Mouse (Mus musculus): ENCODE data around the gene Lima1. TPM values are rescaled to one million over a fixed set of nuclear protein-coding genes. Genes with fewer than 3 reads are reported as not detected.
A peak's percentile ranks its signal among the peaks of the same experiment; 100 is the strongest.
"Not testable (repeated sequence)": the region's sequence is repeated elsewhere in the genome, so short reads cannot be mapped to it uniquely, and the experiment has no call there.

Gene Lima1
- polyA plus RNA-seq, 1 experiment from 2014 or later: 69.4 TPM

DNA sequence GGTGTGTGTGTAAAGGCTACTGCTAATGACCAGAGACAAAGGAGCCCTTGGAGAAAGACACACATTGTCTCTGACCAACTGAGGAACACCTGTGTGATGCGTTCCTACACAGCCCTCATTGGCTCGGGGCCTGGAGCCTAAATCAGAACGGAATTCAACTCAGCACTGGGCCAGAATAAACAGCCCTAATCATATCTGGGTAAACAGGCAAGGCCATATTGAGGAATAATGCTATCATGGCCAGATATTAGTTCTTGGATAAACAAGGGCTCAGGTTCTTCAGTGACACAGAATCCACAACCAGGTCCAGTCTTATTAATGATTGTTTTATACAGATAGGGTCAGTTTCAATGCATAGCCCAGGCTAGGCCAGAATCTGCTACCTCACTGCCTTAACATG, 84.3 kb downstream of the Lima1 start:
- Histone ChIP-seq H3K27ac (ENCODE audit: low read length) (no peak overlapping the region), H3K27me3 (ENCODE audit: control insufficient read depth, insufficient read depth, low read length) (no peaks in the 10 kb centered on the region), H3K9ac (replicated peaks; ENCODE audit: low read depth, low read length) (no peak overlapping the region), H3K4me1 (ENCODE audit: control insufficient read depth, insufficient read depth, low read length) (no peaks in the 10 kb centered on the region; the same call in 1 of the 2 replicates), H3K4me2 (replicated peaks; ENCODE audit: low read depth, low read length) (no peak overlapping the region), H3K4me3 (ENCODE audit: low read depth, low read length) (no peak overlapping the region), H3K36me3 (ENCODE audit: control insufficient read depth, insufficient read depth, low read length) (peaks cover 30% of the 10 kb centered on the region), H3K9me3 (ENCODE audit: control insufficient read depth, low read depth, low read length) (no peaks in the 10 kb centered on the region)
- 76% methylated on average over 3 of the region's 3 CpGs for WGBS
- ATAC-seq (ENCODE audit: insufficient number of reproducible peaks, insufficient read depth, low FRiP score, low read depth): no peak

DNA sequence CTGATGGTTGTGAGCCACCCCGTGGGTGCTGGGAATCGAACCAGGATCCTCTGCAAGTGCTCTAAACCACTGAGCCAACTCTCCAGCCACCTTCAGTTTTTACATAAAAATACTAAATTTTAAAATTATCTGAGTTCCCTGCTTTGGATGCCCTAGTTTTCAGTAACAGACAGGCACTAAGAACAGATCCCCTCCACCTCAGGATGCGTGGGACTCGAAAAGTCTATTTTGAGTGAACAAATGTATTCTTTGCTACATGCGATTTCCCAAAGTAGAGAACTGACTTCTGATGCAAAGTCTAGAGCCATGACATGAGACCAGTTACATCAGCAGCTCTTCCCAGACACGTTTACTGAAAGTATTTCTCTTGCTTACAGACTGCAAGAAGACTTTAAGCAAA, 84.8 kb downstream of the Lima1 start:
- Histone ChIP-seq H3K4me2 (replicated peaks; ENCODE audit: low read depth, low read length) (no peak overlapping the region), H3K4me1 (ENCODE audit: control insufficient read depth, insufficient read depth, low read length) (no peaks in the 10 kb centered on the region; the same call in 1 of the 2 replicates), H3K9me3 (ENCODE audit: control insufficient read depth, low read depth, low read length) (no peaks in the 10 kb centered on the region), H3K27ac (ENCODE audit: low read length) (no peak overlapping the region), H3K4me3 (ENCODE audit: low read depth, low read length) (no peak overlapping the region), H3K36me3 (ENCODE audit: control insufficient read depth, insufficient read depth, low read length) (peaks cover 30% of the 10 kb centered on the region), H3K27me3 (ENCODE audit: control insufficient read depth, insufficient read depth, low read length) (no peaks in the 10 kb centered on the region), H3K9ac (replicated peaks; ENCODE audit: low read depth, low read length) (no peak overlapping the region)
- no peak for ATAC-seq (ENCODE audit: insufficient number of reproducible peaks, insufficient read depth, low FRiP score, low read depth)
- 92% methylated on average over 6 of the region's 6 CpGs for WGBS

DNA sequence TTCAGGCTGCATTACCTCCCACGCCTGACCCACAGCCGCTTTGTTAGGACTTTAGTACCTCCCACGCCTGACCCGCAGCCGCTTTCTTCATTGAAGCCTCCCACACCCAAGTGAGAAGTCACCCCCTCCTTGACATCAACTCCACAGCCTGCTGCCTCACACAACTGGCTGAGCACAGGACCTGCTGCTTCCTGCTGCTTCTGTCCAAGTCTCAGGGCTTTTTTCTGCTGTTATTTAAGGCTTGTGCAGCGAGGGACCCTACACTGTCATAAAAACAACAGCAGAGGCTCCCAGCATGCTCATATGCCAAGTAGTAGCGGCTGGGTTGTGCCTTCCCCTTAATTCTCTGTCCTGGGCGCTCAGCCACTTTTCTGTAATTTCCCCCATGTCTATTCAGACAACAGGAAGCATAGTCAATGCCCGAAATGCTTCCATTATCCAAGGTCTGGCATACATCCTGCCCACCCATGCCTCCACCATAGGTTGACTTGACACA, 87.6 kb downstream of the Lima1 start:
- ATAC-seq (ENCODE audit: insufficient number of reproducible peaks, insufficient read depth, low FRiP score, low read depth): no peak
- H3K36me3 ChIP-seq (ENCODE audit: control insufficient read depth, insufficient read depth, low read length): peaks cover 23% of the 10 kb centered on the region

DNA sequence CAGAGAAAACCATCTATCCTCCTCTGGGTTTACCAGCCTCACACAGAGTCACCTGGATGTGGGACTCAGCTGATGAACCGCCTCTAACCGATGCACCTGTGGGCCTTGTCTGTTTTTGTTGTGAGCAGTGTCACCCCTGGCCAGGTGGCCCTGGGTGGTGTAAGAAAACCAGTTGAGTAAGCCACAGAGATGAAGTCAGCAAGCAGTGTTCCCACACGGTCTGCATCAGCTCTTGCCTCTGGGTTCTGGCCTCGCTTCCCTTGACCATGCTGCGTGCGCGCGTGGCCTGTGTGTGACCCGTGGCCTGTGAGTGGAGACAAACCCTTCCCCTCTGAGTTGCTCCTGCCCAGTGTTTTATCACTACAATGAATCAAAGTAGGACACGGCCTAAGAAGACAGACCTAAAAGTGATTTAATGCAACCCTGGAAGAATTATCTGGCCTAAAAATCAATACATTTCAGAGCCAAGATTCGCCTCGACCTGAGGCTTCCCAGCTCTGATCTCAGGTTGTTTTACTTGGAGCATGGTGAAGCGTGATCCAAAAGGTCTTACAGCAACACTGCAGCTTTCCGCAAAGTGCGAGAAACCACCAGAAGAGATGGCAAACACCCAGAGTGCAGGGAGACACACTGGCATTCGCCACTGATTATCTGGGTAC, 96.5 kb downstream of the Lima1 start:
- no peak overlapping the region for H3K4me3 ChIP-seq (ENCODE audit: low read depth, low read length)
- no peaks in the 10 kb centered on the region for H3K9me3 ChIP-seq (ENCODE audit: control insufficient read depth, low read depth, low read length)
- no peaks in the 10 kb centered on the region for H3K4me1 ChIP-seq (ENCODE audit: control insufficient read depth, insufficient read depth, low read length)
- H3K27me3 ChIP-seq (ENCODE audit: control insufficient read depth, insufficient read depth, low read length): no peaks in the 10 kb centered on the region
- 91% methylated on average over 16 of the region's 16 CpGs for WGBS
- H3K27ac ChIP-seq (ENCODE audit: low read length): no peak overlapping the region
- no peak for ATAC-seq (ENCODE audit: insufficient number of reproducible peaks, insufficient read depth, low FRiP score, low read depth)
- H3K9ac ChIP-seq (replicated peaks; ENCODE audit: low read depth, low read length): no peak overlapping the region
- no peak overlapping the region for H3K4me2 ChIP-seq (replicated peaks; ENCODE audit: low read depth, low read length)
- peaks cover 29% of the 10 kb centered on the region for H3K36me3 ChIP-seq (ENCODE audit: control insufficient read depth, insufficient read depth, low read length)

More for the DNA sequence above, 87.6 kb downstream of the Lima1 start:
- 68% methylated on average over 9 of the region's 9 CpGs for WGBS
- H3K4me2 ChIP-seq (replicated peaks; ENCODE audit: low read depth, low read length): no peak overlapping the region
- H3K9me3 ChIP-seq (ENCODE audit: control insufficient read depth, low read depth, low read length): no peaks in the 10 kb centered on the region
- no peaks in the 10 kb centered on the region for H3K27me3 ChIP-seq (ENCODE audit: control insufficient read depth, insufficient read depth, low read length)
- no peaks in the 10 kb centered on the region; the same call in 1 of the 2 replicates for H3K4me1 ChIP-seq (ENCODE audit: control insufficient read depth, insufficient read depth, low read length)
- no peak overlapping the region; the same call in 1 of the 2 replicates for H3K27ac ChIP-seq (ENCODE audit: low read length)
- no peak overlapping the region for H3K9ac ChIP-seq (replicated peaks; ENCODE audit: low read depth, low read length)
- H3K4me3 ChIP-seq (ENCODE audit: low read depth, low read length): no peak overlapping the region

DNA sequence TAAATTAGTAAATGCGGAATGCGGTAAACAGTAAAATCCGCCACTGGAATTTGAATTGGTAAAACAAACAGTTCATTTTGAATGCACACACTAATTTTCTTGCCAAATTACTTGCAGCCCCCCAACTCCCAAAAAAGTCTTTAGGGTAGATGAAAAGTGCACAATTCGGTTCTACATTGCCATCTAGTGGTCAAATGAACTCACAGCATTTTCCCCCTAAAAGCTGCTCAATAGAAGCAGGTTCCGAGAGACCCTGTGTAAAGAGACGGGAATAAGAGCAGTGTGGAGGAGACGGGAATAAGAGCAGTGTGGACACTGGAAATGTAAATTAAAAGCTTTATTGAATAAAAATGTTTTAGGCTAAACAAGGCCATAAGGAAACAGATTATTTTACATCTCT, 97.1 kb downstream of the Lima1 start:
- no peaks in the 10 kb centered on the region for H3K4me1 ChIP-seq (ENCODE audit: control insufficient read depth, insufficient read depth, low read length)
- 28% methylated on average over 7 of the region's 7 CpGs for WGBS
- no peaks in the 10 kb centered on the region for H3K9me3 ChIP-seq (ENCODE audit: control insufficient read depth, low read depth, low read length)
- no peak overlapping the region for H3K9ac ChIP-seq (replicated peaks; ENCODE audit: low read depth, low read length)
- no peak overlapping the region for H3K4me3 ChIP-seq (ENCODE audit: low read depth, low read length)
- no peak overlapping the region for H3K4me2 ChIP-seq (replicated peaks; ENCODE audit: low read depth, low read length)
- no peak overlapping the region for H3K27ac ChIP-seq (ENCODE audit: low read length)
- H3K36me3 ChIP-seq (ENCODE audit: control insufficient read depth, insufficient read depth, low read length): peaks cover 26% of the 10 kb centered on the region
- ATAC-seq (ENCODE audit: insufficient number of reproducible peaks, insufficient read depth, low FRiP score, low read depth): no peak
- H3K27me3 ChIP-seq (ENCODE audit: control insufficient read depth, insufficient read depth, low read length): no peaks in the 10 kb centered on the region

DNA sequence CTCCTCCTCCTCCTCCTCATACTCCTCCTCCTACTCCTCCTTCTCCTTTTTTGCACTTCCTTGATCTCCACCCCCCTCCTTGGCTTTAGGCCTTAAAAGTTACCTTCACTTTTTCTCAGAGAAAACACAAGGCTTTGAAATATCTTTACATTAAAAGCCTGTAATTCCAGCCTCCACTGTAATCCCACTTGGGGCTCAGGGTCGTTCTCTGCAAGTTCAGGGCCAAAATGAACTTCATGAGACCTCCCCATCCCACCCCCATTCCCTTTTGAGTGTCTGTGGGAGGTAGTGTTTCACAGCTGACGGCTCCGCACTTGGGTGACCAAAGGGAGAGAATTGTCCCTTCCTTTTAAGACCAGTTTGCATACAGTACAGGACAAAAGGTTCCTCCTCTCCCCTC, 102.3 kb downstream of the Lima1 start:
- ATAC-seq (ENCODE audit: insufficient number of reproducible peaks, insufficient read depth, low FRiP score, low read depth): no peak
- 26% methylated on average over 3 of the region's 3 CpGs for WGBS
- Histone ChIP-seq H3K4me2 (replicated peaks; ENCODE audit: low read depth, low read length) (peak overlapping the region; percentile 65; the same call in 1 of the 2 replicates), H3K9ac (replicated peaks; ENCODE audit: low read depth, low read length) (no peak overlapping the region), H3K27me3 (ENCODE audit: control insufficient read depth, insufficient read depth, low read length) (no peaks in the 10 kb centered on the region), H3K9me3 (ENCODE audit: control insufficient read depth, low read depth, low read length) (no peaks in the 10 kb centered on the region), H3K4me3 (ENCODE audit: low read depth, low read length) (peak overlapping the region; percentile 91; the same call in 1 of the 2 replicates), H3K4me1 (ENCODE audit: control insufficient read depth, insufficient read depth, low read length) (peaks cover 16% of the 10 kb centered on the region), H3K36me3 (ENCODE audit: control insufficient read depth, insufficient read depth, low read length) (no peaks in the 10 kb centered on the region), H3K27ac (ENCODE audit: low read length) (peak overlapping the region; percentile 29; the same call in 1 of the 2 replicates)

DNA sequence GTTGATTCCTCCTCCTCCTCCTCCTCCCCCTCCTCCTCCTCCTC, 102.6 kb downstream of the Lima1 start, which contains the start of gene Cers5:
Cers5 (minus strand) TSS at position 5 of the 44 bp plus-strand sequence.
- peaks cover 16% of the 10 kb centered on the region for H3K4me1 ChIP-seq (ENCODE audit: control insufficient read depth, insufficient read depth, low read length)
- not testable (repeated sequence) for H3K27me3 ChIP-seq (ENCODE audit: control insufficient read depth, insufficient read depth, low read length); ATAC-seq (ENCODE audit: insufficient number of reproducible peaks, insufficient read depth, low FRiP score, low read depth); H3K9me3 ChIP-seq (ENCODE audit: control insufficient read depth, low read depth, low read length); H3K36me3 ChIP-seq (ENCODE audit: control insufficient read depth, insufficient read depth, low read length)
- peak within 1 kb of the TSS; percentile 65 for H3K4me2 ChIP-seq (replicated peaks; ENCODE audit: low read depth, low read length)
- H3K9ac ChIP-seq (replicated peaks; ENCODE audit: low read depth, low read length): peak within 1 kb of the TSS; percentile 81
- peak within 1 kb of the TSS; percentile 95 for H3K27ac ChIP-seq (ENCODE audit: low read length)
- H3K4me3 ChIP-seq (ENCODE audit: low read depth, low read length): peak within 1 kb of the TSS; percentile 91

DNA sequence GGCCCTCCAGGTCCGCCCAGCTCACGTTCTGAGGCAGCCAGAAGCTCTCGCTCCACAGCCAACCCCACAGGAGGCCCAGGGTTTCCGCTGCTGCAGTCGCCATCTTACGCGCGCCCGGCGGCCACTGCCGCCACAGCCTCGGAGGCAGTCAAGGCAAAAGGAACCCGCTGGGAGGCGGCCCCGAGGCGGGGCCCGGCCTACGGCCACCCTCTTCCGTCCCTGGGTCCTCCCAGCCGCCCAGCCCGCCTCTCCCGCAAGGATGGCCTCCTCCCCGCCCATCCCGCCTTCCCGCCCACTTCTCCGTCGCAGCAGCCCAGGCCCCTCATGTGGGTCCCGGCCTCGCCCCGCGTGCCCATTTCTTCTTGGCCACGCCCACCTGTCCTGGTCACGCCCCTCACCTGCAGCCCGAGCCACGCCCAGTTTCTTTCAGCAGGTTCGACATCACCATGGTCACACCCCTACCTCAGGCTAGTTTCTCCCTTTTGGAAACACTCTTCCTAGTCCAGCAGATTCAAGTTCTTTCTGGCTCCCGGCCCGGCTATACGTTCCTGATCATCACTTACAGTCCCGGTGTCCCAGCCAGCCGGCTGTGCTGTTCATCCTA, 102.9 kb downstream of the Lima1 start:
- Histone ChIP-seq H3K9ac (replicated peaks; ENCODE audit: low read depth, low read length) (peak overlapping the region; percentile 81), H3K4me2 (replicated peaks; ENCODE audit: low read depth, low read length) (peak overlapping the region; percentile 65), H3K36me3 (ENCODE audit: control insufficient read depth, insufficient read depth, low read length) (no peaks in the 10 kb centered on the region), H3K27me3 (ENCODE audit: control insufficient read depth, insufficient read depth, low read length) (no peaks in the 10 kb centered on the region), H3K27ac (ENCODE audit: low read length) (peak overlapping the region; percentile 95), H3K4me1 (ENCODE audit: control insufficient read depth, insufficient read depth, low read length) (peaks cover 16% of the 10 kb centered on the region), H3K9me3 (ENCODE audit: control insufficient read depth, low read depth, low read length) (no peaks in the 10 kb centered on the region), H3K4me3 (ENCODE audit: low read depth, low read length) (peak overlapping the region; percentile 91)
- under 1% methylated on average over 41 of the region's 41 CpGs for WGBS
- peak; percentile 97 for ATAC-seq (ENCODE audit: insufficient number of reproducible peaks, insufficient read depth, low FRiP score, low read depth)

Data from stomach, embryonic 14.5 days (tissue).